Mouse (Mus musculus): ENCODE data around the gene Grm7. TPM values are rescaled to one million over a fixed set of nuclear protein-coding genes. Genes with fewer than 3 reads are reported as not detected.

Grm7 gene
- total RNA-seq (2023): not detected

GRCm38 (mm10) chr6:110645411-110646361, at the start of gene Grm7:
Gene Grm7 (plus strand): TSS chr6:110645581.

All from B cell, adult 67 days (primary cell).